Mouse (Mus musculus) liver, embryonic 12.5 days (tissue): ENCODE results near the gene Csrp3. TPM values are rescaled to one million over a fixed set of nuclear protein-coding genes. Genes with fewer than 3 reads are reported as not detected.

Experiments used
- ATAC-seq: fragments of 200-750 bp; cut with Nextera tagmentation; 2 replicates; pipeline ENCODE4 v1.8.0; 2017; ENCODE audit warnings: moderate number of reproducible peaks, mild to moderate bottlenecking, moderate library complexity
- H3K27ac ChIP-seq: fragments of 300-500 bp; sonication (generic); 2 replicates; pipeline ENCODE4 v1.5.1; 2016; ENCODE audit warnings: mild to moderate bottlenecking
- H3K27me3 ChIP-seq: fragments of 300-500 bp; sonication (generic); replicated peaks from 2 replicates; pipeline ENCODE4 v1.6.1; 2016; ENCODE audit warnings: mild to moderate bottlenecking, moderate library complexity
- H3K36me3 ChIP-seq: fragments of 300-500 bp; sonication (generic); 2 replicates; pipeline ENCODE4 v1.6.1; 2016; ENCODE audit warnings: mild to moderate bottlenecking, moderate library complexity
- H3K4me1 ChIP-seq: fragments of 300-500 bp; sonication (generic); 2 replicates; pipeline ENCODE4 v1.6.1; 2016
- H3K4me2 ChIP-seq: fragments of 300-500 bp; sonication (generic); 2 replicates; pipeline ENCODE4 v1.6.1; 2016; ENCODE audit warnings: mild to moderate bottlenecking, moderate library complexity
- H3K4me3 ChIP-seq: fragments of 300-500 bp; sonication (generic); 2 replicates; pipeline ENCODE4 v1.5.1; 2016; ENCODE audit warnings: mild to moderate bottlenecking, moderate library complexity
- H3K9ac ChIP-seq: fragments of 300-500 bp; sonication (generic); 2 replicates; pipeline ENCODE4 v1.6.1; 2016; ENCODE audit warnings: mild to moderate bottlenecking, moderate library complexity
- H3K9me3 ChIP-seq: fragments of 300-500 bp; sonication (generic); replicated peaks from 2 replicates; pipeline ENCODE4 v1.6.1; 2016; ENCODE audit warnings: mild to moderate bottlenecking, moderate library complexity
- WGBS: fragments of 180-500 bp; shearing (Covaris S2); methylation state at CpG from one replicate; pipeline ENCODE4 v1.1.7; 2016; ENCODE audit not compliant: insufficient replicate concordance; 5-methylcytosine and 5-hydroxymethylcytosine counted together
- polyA plus RNA-seq: library from polyadenylated mRNA; unstranded; fragments of >200 nt; fragmentation: Nextera tagmentation; extraction: Ambion mirVana; gene quantifications from 2 replicates; pipeline ENCODE4 v1.2.1, GENCODE M21; 2016

Gene Csrp3
- polyA plus RNA-seq, 1 experiment from 2014 or later, result 0.27 TPM

GRCm38 (mm10) chr7:48813594-48813993 lies 34.2 kb downstream of the Csrp3 start:
- no peaks in the 10 kb centered on the region for H3K9me3 ChIP-seq
- no peak overlapping the region for H3K4me2 ChIP-seq
- no peaks in the 10 kb centered on the region for H3K4me1 ChIP-seq
- peaks cover 71% of the 10 kb centered on the region for H3K36me3 ChIP-seq
- no peak overlapping the region for H3K27ac ChIP-seq
- H3K27me3 ChIP-seq, result no peaks in the 10 kb centered on the region
- WGBS, result 75% methylated on average over 1 of the region's 1 CpGs
- no peak overlapping the region for H3K9ac ChIP-seq
- ATAC-seq, result no peak
- no peak overlapping the region for H3K4me3 ChIP-seq

GRCm38 (mm10) chr7:48812358-48812757 lies 35.5 kb downstream of the Csrp3 start:
- no peak for ATAC-seq
- no peaks in the 10 kb centered on the region for H3K9me3 ChIP-seq

GRCm38 (mm10) chr7:48810652-48811051 lies 37.2 kb downstream of the Csrp3 start:
- no peaks in the 10 kb centered on the region for H3K4me1 ChIP-seq
- H3K36me3 ChIP-seq, result peaks cover 66% of the 10 kb centered on the region
- H3K4me3 ChIP-seq, result no peak overlapping the region
- ATAC-seq, result no peak
- WGBS, result 93% methylated on average over 1 of the region's 1 CpGs
- no peak overlapping the region for H3K9ac ChIP-seq
- H3K27me3 ChIP-seq, result no peaks in the 10 kb centered on the region
- no peak overlapping the region for H3K27ac ChIP-seq
- H3K9me3 ChIP-seq, result no peaks in the 10 kb centered on the region
- no peak overlapping the region for H3K4me2 ChIP-seq

More at GRCm38 (mm10) chr7:48812358-48812757, 35.5 kb downstream of the Csrp3 start:
- no peak overlapping the region for H3K9ac ChIP-seq
- H3K4me3 ChIP-seq, result no peak overlapping the region
- no peak overlapping the region for H3K4me2 ChIP-seq
- no peaks in the 10 kb centered on the region for H3K4me1 ChIP-seq
- peaks cover 68% of the 10 kb centered on the region for H3K36me3 ChIP-seq
- no peaks in the 10 kb centered on the region for H3K27me3 ChIP-seq
- no peak overlapping the region for H3K27ac ChIP-seq

- Histone ChIP-seq H3K4me3 (no peak overlapping the region), H3K27ac (no peak overlapping the region), H3K36me3 (peaks cover 75% of the 10 kb centered on the region), H3K9ac (no peak overlapping the region), H3K9me3 (no peaks in the 10 kb centered on the region), H3K4me2 (no peak overlapping the region), H3K4me1 (no peaks in the 10 kb centered on the region), H3K27me3 (no peaks in the 10 kb centered on the region)
- WGBS, result 77% methylated on average over 4 of the region's 4 CpGs
- ATAC-seq, result no peak
These were observed 41.2 kb downstream of the Csrp3 start for GRCm38 (mm10) chr7:48806587-48806986.

- no peak overlapping the region for H3K9ac ChIP-seq
- H3K4me3 ChIP-seq, result no peak overlapping the region
- no peaks in the 10 kb centered on the region for H3K4me1 ChIP-seq
- no peaks in the 10 kb centered on the region for H3K9me3 ChIP-seq
- H3K27me3 ChIP-seq, result no peaks in the 10 kb centered on the region
- no peak overlapping the region for H3K27ac ChIP-seq
- 83% methylated on average over 7 of the region's 7 CpGs for WGBS
- no peak for ATAC-seq
- no peak overlapping the region for H3K4me2 ChIP-seq
- H3K36me3 ChIP-seq, result peaks cover 70% of the 10 kb centered on the region
These were observed 44.5 kb downstream of the Csrp3 start for GRCm38 (mm10) chr7:48803381-48803780.

- Histone ChIP-seq H3K27ac (no peak overlapping the region), H3K9ac (no peak overlapping the region), H3K4me3 (no peak overlapping the region), H3K4me2 (no peak overlapping the region), H3K27me3 (no peaks in the 10 kb centered on the region), H3K36me3 (peaks cover 33% of the 10 kb centered on the region), H3K9me3 (no peaks in the 10 kb centered on the region), H3K4me1 (peaks cover 24% of the 10 kb centered on the region)
- 83% methylated on average over 3 of the region's 3 CpGs for WGBS
- no peak for ATAC-seq
These were observed 52.7 kb downstream of the Csrp3 start for GRCm38 (mm10) chr7:48795130-48795529.

- no peaks in the 10 kb centered on the region for H3K9me3 ChIP-seq
- peaks cover 35% of the 10 kb centered on the region for H3K4me1 ChIP-seq
- no peak for ATAC-seq
- H3K4me2 ChIP-seq, result 0 out of 2 replicates have a peak overlapping the region, but pooled peaks have one; percentile 1
- H3K27ac ChIP-seq, result no peak overlapping the region
- no peak overlapping the region for H3K4me3 ChIP-seq
- peaks cover 11% of the 10 kb centered on the region; the same call in 1 of the 2 replicates for H3K36me3 ChIP-seq
- no peaks in the 10 kb centered on the region for H3K27me3 ChIP-seq
- WGBS, result 46% methylated on average over 3 of the region's 3 CpGs
- H3K9ac ChIP-seq, result no peak overlapping the region
These were observed 56.4 kb downstream of the Csrp3 start for GRCm38 (mm10) chr7:48791412-48791811.

- no peaks in the 10 kb centered on the region for H3K9me3 ChIP-seq
- peak overlapping the region; percentile 46; the same call in 1 of the 2 replicates for H3K9ac ChIP-seq
- 57% methylated on average over 4 of the region's 4 CpGs for WGBS
- ATAC-seq, result no peak
- H3K36me3 ChIP-seq, result 0 out of 2 replicates have a peak, but pooled peaks cover 3% of the 10 kb centered on the region
- H3K4me2 ChIP-seq, result peak overlapping the region; percentile 75
- H3K4me1 ChIP-seq, result peaks cover 35% of the 10 kb centered on the region
- H3K27me3 ChIP-seq, result no peaks in the 10 kb centered on the region
- no peak overlapping the region for H3K27ac ChIP-seq
- peak overlapping the region; percentile 83 for H3K4me3 ChIP-seq
These were observed 57.7 kb downstream of the Csrp3 start for GRCm38 (mm10) chr7:48790117-48790516.

GRCm38 (mm10) chr7:48788851-48789572 lies 58.8 kb downstream of the Csrp3 start, which contains the start of gene Zdhhc13:
TSS of gene Zdhhc13 (plus strand) at chr7:48789003.
- H3K9ac ChIP-seq, result peak within 1 kb of the TSS; percentile 78
- ATAC-seq, result peak; percentile 100
- H3K27me3 ChIP-seq, result no peaks in the 10 kb centered on the region
- H3K27ac ChIP-seq, result peak within 1 kb of the TSS; percentile 60
- peak within 1 kb of the TSS; percentile 83 for H3K4me3 ChIP-seq
- H3K4me1 ChIP-seq, result peaks cover 35% of the 10 kb centered on the region
- WGBS, result 1% methylated on average over 57 of the region's 57 CpGs
- no peaks in the 10 kb centered on the region for H3K9me3 ChIP-seq
- H3K4me2 ChIP-seq, result peak within 1 kb of the TSS; percentile 75
- 0 out of 2 replicates have a peak, but pooled peaks cover 3% of the 10 kb centered on the region for H3K36me3 ChIP-seq

- ATAC-seq, result 0 out of 2 replicates have a peak, but pooled peaks have one; percentile 2
- Histone ChIP-seq H3K4me3 (peak overlapping the region; percentile 83), H3K36me3 (0 out of 2 replicates have a peak, but pooled peaks cover 3% of the 10 kb centered on the region), H3K27me3 (no peaks in the 10 kb centered on the region), H3K4me2 (peak overlapping the region; percentile 75), H3K4me1 (peaks cover 33% of the 10 kb centered on the region), H3K9me3 (no peaks in the 10 kb centered on the region), H3K9ac (no peak overlapping the region), H3K27ac (no peak overlapping the region)
- 61% methylated on average over 3 of the region's 3 CpGs for WGBS
These were observed 59.5 kb downstream of the Csrp3 start for GRCm38 (mm10) chr7:48788348-48788747.

GRCm38 (mm10) chr7:48784773-48785523 lies 62.9 kb downstream of the Csrp3 start:
- Histone ChIP-seq H3K9me3 (no peaks in the 10 kb centered on the region), H3K4me2 (no peak overlapping the region), H3K9ac (no peak overlapping the region), H3K4me3 (no peak overlapping the region), H3K4me1 (peaks cover 13% of the 10 kb centered on the region), H3K36me3 (no peaks in the 10 kb centered on the region), H3K27me3 (no peaks in the 10 kb centered on the region; the same call in 1 of the 2 replicates), H3K27ac (no peak overlapping the region)
- ATAC-seq, result no peak
- WGBS, result 70% methylated on average over 11 of the region's 11 CpGs

GRCm38 (mm10) chr7:48782432-48782831 lies 65.4 kb downstream of the Csrp3 start:
- Histone ChIP-seq H3K27ac (no peak overlapping the region), H3K9me3 (no peaks in the 10 kb centered on the region), H3K4me2 (no peak overlapping the region), H3K9ac (no peak overlapping the region), H3K4me1 (no peaks in the 10 kb centered on the region), H3K36me3 (no peaks in the 10 kb centered on the region), H3K4me3 (no peak overlapping the region), H3K27me3 (no peaks in the 10 kb centered on the region; the same call in 1 of the 2 replicates)
- 67% methylated on average over 4 of the region's 4 CpGs for WGBS
- ATAC-seq, result no peak
